Mouse (Mus musculus) limb, embryonic 11.5 days (tissue): Measurements from ENCODE around the gene Lrmp. TPM values are rescaled to one million over a fixed set of nuclear protein-coding genes. Genes with fewer than 3 reads are reported as not detected.
"Not testable (repeated sequence)": the region's sequence is repeated elsewhere in the genome, so short reads cannot be mapped to it uniquely, and the experiment has no call there.

Source experiments
- ATAC-seq: fragments of 200-750 bp; cut with Nextera tagmentation; 2 replicates; pipeline ENCODE4 v1.8.0; 2017; ENCODE audit warnings: low read depth; ENCODE audit not compliant: insufficient number of reproducible peaks, low FRiP score, low TSS enrichment
- DNase-seq: peaks from one replicate; pipeline ENCODE4 v3.0.0-alpha.2; 2015; ENCODE audit warnings: low spot score
- H3K27ac ChIP-seq: fragments of 300-500 bp; sonication (generic); replicated peaks from 2 replicates; pipeline ENCODE4 v1.5.1; 2014; ENCODE audit warnings: low read depth, mild to moderate bottlenecking, low read length
- H3K27me3 ChIP-seq: fragments of 300-500 bp; sonication (generic); 2 replicates; pipeline ENCODE4 v1.6.1; 2014; ENCODE audit warnings: mild to moderate bottlenecking, low read length, mixed read lengths; ENCODE audit not compliant: control insufficient read depth, insufficient read depth
- H3K36me3 ChIP-seq: fragments of 300-500 bp; sonication (generic); 2 replicates; pipeline ENCODE4 v1.6.1; 2014; ENCODE audit warnings: mild to moderate bottlenecking, low read length, moderate library complexity, mixed read lengths; ENCODE audit not compliant: control insufficient read depth, insufficient read depth
- H3K4me1 ChIP-seq: fragments of 300-500 bp; sonication (generic); 2 replicates; pipeline ENCODE4 v1.6.1; 2014; ENCODE audit warnings: low read length, mixed read lengths; ENCODE audit not compliant: control insufficient read depth, insufficient read depth
- H3K4me2 ChIP-seq: fragments of 300-500 bp; sonication (generic); 2 replicates; pipeline ENCODE4 v1.6.1; 2014; ENCODE audit warnings: low read depth, mild to moderate bottlenecking, moderate library complexity; ENCODE audit not compliant: severe bottlenecking
- H3K4me3 ChIP-seq: fragments of 300-500 bp; sonication (generic); 2 replicates; pipeline ENCODE4 v1.5.1; 2014; ENCODE audit warnings: low read depth, low read length
- H3K9ac ChIP-seq: fragments of 300-500 bp; sonication (generic); 2 replicates; pipeline ENCODE4 v1.6.1; 2014; ENCODE audit warnings: mild to moderate bottlenecking, low read length
- H3K9me3 ChIP-seq: fragments of 300-500 bp; sonication (generic); 2 replicates; pipeline ENCODE4 v1.6.1; 2016; ENCODE audit warnings: low read length; ENCODE audit not compliant: control insufficient read depth
- WGBS: fragments of 180-500 bp; shearing (Covaris S2); extraction: QIAGEN DNeasy Blood & Tissue Kit; methylation state at CpG from one replicate; pipeline ENCODE4 v1.1.7; 2014; 5-methylcytosine and 5-hydroxymethylcytosine counted together
- polyA plus RNA-seq: library from polyadenylated mRNA; unstranded; fragments of >200 nt; fragmentation: Nextera tagmentation; extraction: Ambion mirVana; gene quantifications from 2 replicates; pipeline ENCODE4 v1.2.1, GENCODE M21; 2014

The Lrmp gene
- polyA plus RNA-seq, 1 experiment from 2014 or later: 1.7 TPM

- no peak overlapping the region for H3K27ac ChIP-seq
- WGBS: 77% methylated on average over 7 of the region's 7 CpGs
- H3K4me3 ChIP-seq: no peak overlapping the region
- H3K36me3 ChIP-seq: no peaks in the 10 kb centered on the region
- H3K4me2 ChIP-seq: no peak overlapping the region
- H3K27me3 ChIP-seq: no peaks in the 10 kb centered on the region
- no peaks in the 10 kb centered on the region for H3K4me1 ChIP-seq
- no peak for DNase-seq
- ATAC-seq: no peak
- no peak overlapping the region for H3K9ac ChIP-seq
- no peaks in the 10 kb centered on the region for H3K9me3 ChIP-seq
Observed at GRCm38 (mm10) chr6:145091998-145092397, 23.5 kb upstream of the Lrmp start.

- H3K4me2 ChIP-seq, H3K4me1 ChIP-seq, ATAC-seq, H3K9ac ChIP-seq, H3K36me3 ChIP-seq, DNase-seq, H3K27ac ChIP-seq, H3K9me3 ChIP-seq, H3K27me3 ChIP-seq, H3K4me3 ChIP-seq: not testable (repeated sequence)
- 66% methylated on average over 7 of the region's 7 CpGs for WGBS
Observed at GRCm38 (mm10) chr6:145093038-145093622, 22.3 kb upstream of the Lrmp start.

DNA sequence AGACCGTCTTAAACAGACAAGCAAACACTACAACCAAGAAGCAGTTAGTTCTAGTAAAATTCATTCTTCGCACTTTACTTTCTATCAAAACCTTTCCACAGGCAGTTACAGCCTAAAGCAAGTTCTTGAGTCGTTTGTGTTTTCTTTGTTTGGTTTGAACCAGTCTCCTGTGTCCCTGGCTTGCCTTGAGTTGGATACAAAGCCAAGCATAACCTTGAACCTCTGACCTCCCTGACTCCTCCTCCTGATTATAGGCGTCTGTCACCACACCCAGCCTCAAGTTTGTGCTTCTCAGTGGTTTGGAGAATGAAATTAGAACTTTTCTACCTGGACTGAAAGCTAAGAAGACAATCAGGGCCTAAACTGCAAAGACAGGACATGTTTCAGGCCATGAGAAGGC, 21.0 kb upstream of the Lrmp start:
- 77% methylated on average over 4 of the region's 4 CpGs for WGBS
- H3K4me3 ChIP-seq: no peak overlapping the region

GRCm38 (mm10) chr6:145100923-145101322, 14.5 kb upstream of the Lrmp start:
- Histone ChIP-seq H3K4me3 (no peak overlapping the region), H3K4me1 (no peaks in the 10 kb centered on the region), H3K27ac (no peak overlapping the region), H3K9me3 (no peaks in the 10 kb centered on the region), H3K36me3 (no peaks in the 10 kb centered on the region), H3K4me2 (no peak overlapping the region), H3K27me3 (no peaks in the 10 kb centered on the region), H3K9ac (no peak overlapping the region)
- ATAC-seq (no peak), DNase-seq (no peak)
- WGBS: 78% methylated on average over 9 of the region's 9 CpGs

More for the DNA sequence above, 21.0 kb upstream of the Lrmp start:
- ATAC-seq (no peak), DNase-seq (no peak)
- H3K36me3 ChIP-seq: no peaks in the 10 kb centered on the region
- no peak overlapping the region for H3K9ac ChIP-seq
- H3K4me2 ChIP-seq: no peak overlapping the region
- H3K9me3 ChIP-seq: no peaks in the 10 kb centered on the region
- no peaks in the 10 kb centered on the region for H3K27me3 ChIP-seq
- H3K27ac ChIP-seq: no peak overlapping the region
- H3K4me1 ChIP-seq: no peaks in the 10 kb centered on the region

GRCm38 (mm10) chr6:145104241-145104939, 11.1 kb upstream of the Lrmp start:
- Histone ChIP-seq H3K9ac (no peak overlapping the region), H3K9me3 (no peaks in the 10 kb centered on the region), H3K36me3 (no peaks in the 10 kb centered on the region), H3K4me2 (no peak overlapping the region), H3K4me3 (no peak overlapping the region), H3K27me3 (no peaks in the 10 kb centered on the region), H3K27ac (no peak overlapping the region), H3K4me1 (no peaks in the 10 kb centered on the region)
- WGBS: 85% methylated on average over 10 of the region's 10 CpGs
- DNase-seq (no peak), ATAC-seq (no peak)

DNA sequence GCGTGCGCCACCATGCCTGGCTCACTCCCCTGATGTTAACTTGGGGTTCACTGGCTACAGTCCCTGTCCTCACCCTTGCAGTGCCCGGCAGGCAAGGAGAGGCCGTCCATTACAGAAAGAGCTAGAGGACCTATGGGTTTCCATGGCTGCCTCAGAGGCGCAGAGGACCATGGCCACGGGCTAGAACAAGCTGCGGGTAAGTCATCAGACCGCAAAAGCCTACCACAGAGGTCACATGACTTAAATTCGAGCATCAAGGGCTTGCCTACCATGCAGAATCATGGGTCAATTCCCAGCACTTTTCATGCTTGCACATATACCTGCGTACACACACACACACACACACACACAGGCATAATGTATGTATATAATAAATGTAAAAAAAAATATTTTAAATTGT, 10.0 kb upstream of the Lrmp start:
- Histone ChIP-seq H3K27ac (no peak overlapping the region), H3K9me3 (no peaks in the 10 kb centered on the region), H3K36me3 (no peaks in the 10 kb centered on the region), H3K27me3 (no peaks in the 10 kb centered on the region), H3K4me2 (no peak overlapping the region), H3K4me1 (no peaks in the 10 kb centered on the region), H3K9ac (no peak overlapping the region), H3K4me3 (no peak overlapping the region)
- DNase-seq (no peak), ATAC-seq (no peak)
- WGBS: 91% methylated on average over 10 of the region's 10 CpGs

- no peak for DNase-seq
- Histone ChIP-seq H3K9me3 (no peaks in the 10 kb centered on the region), H3K36me3 (no peaks in the 10 kb centered on the region), H3K4me1 (no peaks in the 10 kb centered on the region), H3K4me3 (no peak overlapping the region), H3K4me2 (no peak overlapping the region), H3K9ac (no peak overlapping the region), H3K27ac (no peak overlapping the region), H3K27me3 (no peaks in the 10 kb centered on the region)
- WGBS: 89% methylated on average over 5 of the region's 6 CpGs
- no peak for ATAC-seq
Observed at GRCm38 (mm10) chr6:145106163-145106842, 9.2 kb upstream of the Lrmp start.

- H3K4me1 ChIP-seq: no peaks in the 10 kb centered on the region
- H3K27ac ChIP-seq: no peak overlapping the region
- H3K4me3 ChIP-seq: no peak overlapping the region
- ATAC-seq (no peak), DNase-seq (no peak)
- 93% methylated on average over 4 of the region's 4 CpGs for WGBS
- H3K9ac ChIP-seq: no peak overlapping the region
- no peaks in the 10 kb centered on the region for H3K9me3 ChIP-seq
- H3K27me3 ChIP-seq: no peaks in the 10 kb centered on the region
- H3K4me2 ChIP-seq: no peak overlapping the region
- H3K36me3 ChIP-seq: no peaks in the 10 kb centered on the region
Observed at GRCm38 (mm10) chr6:145110786-145111185, 4.7 kb upstream of the Lrmp start.
